Mouse (Mus musculus): Measurements from ENCODE around the gene Pithd1.

DNA sequence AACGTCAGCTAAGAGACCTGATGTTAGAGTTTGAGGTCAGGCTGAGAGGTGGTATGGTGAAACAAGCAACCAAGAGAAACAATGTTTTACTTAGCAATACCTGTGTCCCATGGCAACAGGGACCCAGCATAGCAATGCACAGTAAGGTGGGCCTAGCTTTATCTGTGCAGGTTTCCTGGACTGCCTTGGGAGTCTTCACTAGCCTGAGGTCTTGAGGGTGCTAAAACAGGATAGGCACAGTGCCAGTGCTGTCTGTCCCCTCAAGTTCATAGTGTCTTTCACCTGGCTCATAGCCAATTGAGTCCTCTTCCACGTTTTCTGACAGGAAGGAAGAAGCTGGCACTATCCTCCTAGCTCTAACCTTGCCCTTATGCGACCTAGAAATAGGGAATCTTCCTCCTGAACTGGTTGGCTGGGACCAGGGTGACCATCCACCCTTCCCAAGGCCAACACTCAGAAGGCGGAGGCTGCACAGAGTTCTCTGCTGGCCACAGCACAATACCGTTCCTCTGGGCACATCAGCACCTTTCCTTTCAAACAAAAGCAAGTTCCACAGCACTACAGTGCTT lies 17.1 kb upstream of the Pithd1 start:
- TF ChIP-seq POLR2A (IDR thresholded peaks at IDR 0.05; ENCODE audit: control insufficient read depth in 1 of 2, insufficient read depth in 1 of 2, low read depth in 1 of 2, low read length in 2 of 2, poor library complexity in 1 of 2) (no peak), TCF12 (IDR thresholded peaks at IDR 0.05; ENCODE audit: low read depth, low read length) (no peak), CTCF (IDR thresholded peaks at IDR 0.05 in 2 of 3, conservative IDR thresholded peaks at IDR 0.05 in 1 of 3; ENCODE audit: control insufficient read depth in 1 of 3, insufficient read depth in 1 of 3, low read depth in 2 of 3, low read length in 3 of 3, poor library complexity in 1 of 3, severe bottlenecking in 1 of 3) (no peak), TBP (IDR thresholded peaks at IDR 0.05; ENCODE audit: low read depth, low read length) (no peak), CHD1 (IDR thresholded peaks at IDR 0.05; ENCODE audit: low read depth, low read length) (no peak), MYC (IDR thresholded peaks at IDR 0.05; ENCODE audit: low read depth, low read length) (no peak), MAX (IDR thresholded peaks at IDR 0.05; ENCODE audit: low read length) (no peak)
